Mouse (Mus musculus): ENCODE results near the gene Capn5. TPM values are rescaled to one million over a fixed set of nuclear protein-coding genes. Genes with fewer than 3 reads are reported as not detected.

Gene Capn5
- polyA plus RNA-seq, 1 experiment = 10.0 TPM

- Histone ChIP-seq H3K27me3 (ENCODE audit: control insufficient read depth, insufficient read depth, low read length) (no peaks in the 10 kb centered on the region), H3K27ac (ENCODE audit: insufficient read depth, low read length) (no peak overlapping the region), H3K4me3 (ENCODE audit: extremely low read depth, insufficient read depth, insufficient read length) (no peak overlapping the region), H3K36me3 (ENCODE audit: control insufficient read depth, insufficient read depth, low read length) (no peaks in the 10 kb centered on the region), H3K4me1 (ENCODE audit: control insufficient read depth, insufficient read depth, insufficient read length) (no peaks in the 10 kb centered on the region)
- DNase-seq (ENCODE audit: low read depth in 1 of 2, low spot score in 2 of 2) = no peak
- TF ChIP-seq CTCF (IDR thresholded peaks at IDR 0.05; ENCODE audit: extremely low read depth, insufficient read depth, insufficient read length, insufficient replicate concordance) (no peak), POLR2A (IDR thresholded peaks at IDR 0.05; ENCODE audit: low read depth, low read length) (no peak)
- 96% methylated on average over 8 of the region's 8 CpGs for WGBS
Measured at GRCm38 (mm10) chr7:98142247-98142646, 35.8 kb downstream of the Capn5 start.

DNA sequence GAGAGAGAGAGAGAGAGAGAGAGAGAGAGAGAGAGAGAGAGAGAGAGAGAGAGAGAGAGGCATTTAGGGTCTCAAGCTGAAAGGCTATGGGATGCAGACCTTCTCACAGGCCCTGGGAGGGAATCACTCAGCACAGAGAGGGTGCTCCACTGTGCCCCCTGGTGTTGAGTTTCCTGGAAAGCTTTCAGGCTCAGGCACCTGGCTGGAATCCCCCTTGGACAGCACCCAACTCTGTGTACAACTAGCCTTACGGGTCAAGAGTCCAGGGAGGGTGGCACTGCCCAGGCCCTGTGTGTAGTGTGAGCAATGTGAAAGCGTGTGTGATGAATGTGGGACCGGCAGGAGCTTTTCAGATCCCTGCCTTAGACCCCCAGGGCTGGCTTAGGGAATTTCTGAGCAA, 36.9 kb downstream of the Capn5 start:
- 89% methylated on average over 3 of the region's 3 CpGs for WGBS
- TF ChIP-seq POLR2A (IDR thresholded peaks at IDR 0.05; ENCODE audit: low read depth, low read length) (no peak), CTCF (IDR thresholded peaks at IDR 0.05; ENCODE audit: extremely low read depth, insufficient read depth, insufficient read length, insufficient replicate concordance) (no peak)
- Histone ChIP-seq H3K27ac (ENCODE audit: insufficient read depth, low read length) (no peak overlapping the region), H3K36me3 (ENCODE audit: control insufficient read depth, insufficient read depth, low read length) (no peaks in the 10 kb centered on the region), H3K27me3 (ENCODE audit: control insufficient read depth, insufficient read depth, low read length) (no peaks in the 10 kb centered on the region), H3K4me1 (ENCODE audit: control insufficient read depth, insufficient read depth, insufficient read length) (no peaks in the 10 kb centered on the region), H3K4me3 (ENCODE audit: extremely low read depth, insufficient read depth, insufficient read length) (no peak overlapping the region)
- no peak for DNase-seq (ENCODE audit: low read depth in 1 of 2, low spot score in 2 of 2)

DNA sequence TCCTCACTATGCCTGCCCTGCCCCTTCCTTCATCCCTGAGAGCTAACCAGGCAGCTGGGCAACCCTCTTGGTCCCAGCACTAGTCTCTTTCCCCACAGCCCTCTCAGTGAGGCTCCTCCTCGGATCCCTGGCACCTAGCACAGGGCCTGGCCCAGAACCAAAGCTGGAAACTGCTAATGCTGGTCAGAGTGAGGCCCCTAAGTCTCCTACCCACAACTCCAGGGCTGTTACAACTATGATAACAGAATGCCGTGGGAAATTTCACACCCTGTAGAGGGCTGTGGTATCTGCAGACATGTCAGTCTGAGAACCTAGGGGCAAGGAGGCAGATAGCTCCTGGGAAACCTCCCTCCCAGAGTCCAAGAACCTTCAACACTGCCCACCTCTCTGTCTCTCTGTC, 37.5 kb downstream of the Capn5 start:
- Histone ChIP-seq H3K36me3 (ENCODE audit: control insufficient read depth, insufficient read depth, low read length) (no peaks in the 10 kb centered on the region), H3K27me3 (ENCODE audit: control insufficient read depth, insufficient read depth, low read length) (no peaks in the 10 kb centered on the region), H3K4me1 (ENCODE audit: control insufficient read depth, insufficient read depth, insufficient read length) (no peaks in the 10 kb centered on the region), H3K27ac (ENCODE audit: insufficient read depth, low read length) (no peak overlapping the region), H3K4me3 (ENCODE audit: extremely low read depth, insufficient read depth, insufficient read length) (no peak overlapping the region)
- 76% methylated on average over 2 of the region's 2 CpGs for WGBS
- DNase-seq (ENCODE audit: low read depth in 1 of 2, low spot score in 2 of 2) = no peak
- no peak for TF ChIP-seq POLR2A (IDR thresholded peaks at IDR 0.05; ENCODE audit: low read depth, low read length)
- TF ChIP-seq CTCF (IDR thresholded peaks at IDR 0.05; ENCODE audit: extremely low read depth, insufficient read depth, insufficient read length, insufficient replicate concordance) = no peak

DNA sequence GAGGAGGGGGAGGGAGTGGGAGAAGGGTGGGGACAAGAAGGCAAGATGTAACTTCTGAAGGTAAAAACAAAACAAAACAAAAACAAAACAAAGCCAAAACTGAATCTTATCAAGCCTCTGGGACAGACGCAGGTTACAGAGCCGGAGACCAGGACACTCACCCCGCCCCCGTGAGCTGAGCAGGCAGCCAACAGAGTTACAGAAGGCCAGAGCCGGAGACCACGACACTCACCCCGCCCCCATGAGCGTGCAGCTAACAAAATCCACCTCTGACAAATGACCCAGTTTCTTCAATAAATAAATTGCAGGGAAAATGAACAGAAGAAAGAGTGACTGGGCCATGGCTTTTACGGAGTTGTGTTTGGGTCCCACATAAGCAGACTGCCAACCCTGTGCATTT, 38.9 kb downstream of the Capn5 start:
- Histone ChIP-seq H3K27me3 (ENCODE audit: control insufficient read depth, insufficient read depth, low read length) (no peaks in the 10 kb centered on the region), H3K27ac (ENCODE audit: insufficient read depth, low read length) (no peak overlapping the region), H3K4me3 (ENCODE audit: extremely low read depth, insufficient read depth, insufficient read length) (no peak overlapping the region), H3K4me1 (ENCODE audit: control insufficient read depth, insufficient read depth, insufficient read length) (no peaks in the 10 kb centered on the region), H3K36me3 (ENCODE audit: control insufficient read depth, insufficient read depth, low read length) (no peaks in the 10 kb centered on the region)
- TF ChIP-seq CTCF (IDR thresholded peaks at IDR 0.05; ENCODE audit: extremely low read depth, insufficient read depth, insufficient read length, insufficient replicate concordance) = no peak
- no peak for TF ChIP-seq POLR2A (IDR thresholded peaks at IDR 0.05; ENCODE audit: low read depth, low read length)
- no peak for DNase-seq (ENCODE audit: low read depth in 1 of 2, low spot score in 2 of 2)
- WGBS = 82% methylated on average over 9 of the region's 9 CpGs

DNA sequence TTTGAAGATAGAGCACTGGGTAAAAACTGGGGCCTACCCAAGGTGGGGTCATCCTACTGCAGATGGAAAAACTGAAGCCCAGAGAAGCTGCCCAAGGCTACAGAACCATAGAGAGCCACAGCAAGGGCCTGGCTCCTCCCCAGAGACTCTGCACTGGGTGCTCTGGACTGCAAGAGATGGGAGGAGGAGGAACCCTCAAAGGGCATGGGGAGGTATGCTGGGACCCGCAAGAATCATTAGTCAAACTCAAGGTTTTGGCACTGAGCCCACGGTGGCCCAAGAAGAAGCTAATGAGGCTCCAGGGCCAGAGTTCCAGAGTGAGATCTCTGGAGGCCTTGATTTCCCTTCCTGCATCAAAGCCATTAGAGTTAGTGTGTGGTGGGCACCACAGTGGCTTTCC, 40.1 kb downstream of the Capn5 start:
- H3K27me3 ChIP-seq (ENCODE audit: control insufficient read depth, insufficient read depth, low read length) = no peaks in the 10 kb centered on the region

GRCm38 (mm10) chr7:98137583-98137982, 40.5 kb downstream of the Capn5 start:
- DNase-seq (ENCODE audit: low read depth in 1 of 2, low spot score in 2 of 2) = no peak
- WGBS = 87% methylated on average over 3 of the region's 3 CpGs
- TF ChIP-seq CTCF (IDR thresholded peaks at IDR 0.05; ENCODE audit: extremely low read depth, insufficient read depth, insufficient read length, insufficient replicate concordance) (no peak), POLR2A (IDR thresholded peaks at IDR 0.05; ENCODE audit: low read depth, low read length) (no peak)
- no peak overlapping the region for H3K4me3 ChIP-seq (ENCODE audit: extremely low read depth, insufficient read depth, insufficient read length)
- no peaks in the 10 kb centered on the region for H3K4me1 ChIP-seq (ENCODE audit: control insufficient read depth, insufficient read depth, insufficient read length)
- H3K27ac ChIP-seq (ENCODE audit: insufficient read depth, low read length) = no peak overlapping the region
- no peaks in the 10 kb centered on the region for H3K27me3 ChIP-seq (ENCODE audit: control insufficient read depth, insufficient read depth, low read length)
- H3K36me3 ChIP-seq (ENCODE audit: control insufficient read depth, insufficient read depth, low read length) = no peaks in the 10 kb centered on the region

More for the DNA sequence above, 40.1 kb downstream of the Capn5 start:
- no peak overlapping the region for H3K4me3 ChIP-seq (ENCODE audit: extremely low read depth, insufficient read depth, insufficient read length)
- DNase-seq (ENCODE audit: low read depth in 1 of 2, low spot score in 2 of 2) = no peak
- H3K27ac ChIP-seq (ENCODE audit: insufficient read depth, low read length) = no peak overlapping the region
- no peaks in the 10 kb centered on the region for H3K36me3 ChIP-seq (ENCODE audit: control insufficient read depth, insufficient read depth, low read length)
- WGBS = 76% methylated on average over 2 of the region's 2 CpGs
- TF ChIP-seq CTCF (IDR thresholded peaks at IDR 0.05; ENCODE audit: extremely low read depth, insufficient read depth, insufficient read length, insufficient replicate concordance) (no peak), POLR2A (IDR thresholded peaks at IDR 0.05; ENCODE audit: low read depth, low read length) (no peak)
- H3K4me1 ChIP-seq (ENCODE audit: control insufficient read depth, insufficient read depth, insufficient read length) = no peaks in the 10 kb centered on the region

DNA sequence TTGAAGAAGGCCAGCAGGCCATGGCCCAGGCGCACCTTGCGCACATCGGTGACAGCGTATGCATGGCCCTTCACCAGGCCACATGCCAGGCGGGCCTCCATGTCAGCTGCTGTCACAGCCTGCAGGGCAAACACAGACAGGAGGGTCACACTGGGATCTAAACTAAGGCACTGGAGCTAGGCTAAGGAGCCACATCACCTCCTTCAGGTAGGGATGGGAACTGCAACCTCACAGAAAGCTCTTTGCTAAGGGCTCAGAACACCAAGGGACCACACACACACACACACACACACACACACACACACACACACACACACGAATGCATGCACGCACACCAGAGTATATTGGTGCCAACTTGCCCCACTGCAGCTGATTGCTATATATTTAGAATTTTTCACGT, 46.3 kb downstream of the Capn5 start:
- H3K36me3 ChIP-seq (ENCODE audit: control insufficient read depth, insufficient read depth, low read length) = no peaks in the 10 kb centered on the region
- DNase-seq (ENCODE audit: low read depth in 1 of 2, low spot score in 2 of 2) = no peak
- 92% methylated on average over 8 of the region's 8 CpGs for WGBS

More for the DNA sequence above, 46.3 kb downstream of the Capn5 start:
- TF ChIP-seq POLR2A (IDR thresholded peaks at IDR 0.05; ENCODE audit: low read depth, low read length) (no peak), CTCF (IDR thresholded peaks at IDR 0.05; ENCODE audit: extremely low read depth, insufficient read depth, insufficient read length, insufficient replicate concordance) (0 out of 2 replicates have a peak, but pooled peaks have one; percentile 1)
- Histone ChIP-seq H3K4me3 (ENCODE audit: extremely low read depth, insufficient read depth, insufficient read length) (no peak overlapping the region), H3K27ac (ENCODE audit: insufficient read depth, low read length) (no peak overlapping the region), H3K27me3 (ENCODE audit: control insufficient read depth, insufficient read depth, low read length) (no peaks in the 10 kb centered on the region), H3K4me1 (ENCODE audit: control insufficient read depth, insufficient read depth, insufficient read length) (no peaks in the 10 kb centered on the region)
